In genomic region chr4:94602496-94603030, GRCm38 (mm10) we compare ENCODE assay signal across 8 mouse cellular contexts. TPM values are rescaled to one million over a fixed set of nuclear protein-coding genes. Genes with fewer than 3 reads are reported as not detected.
A peak's percentile ranks its signal among the peaks of the same experiment; 100 is the strongest.
DNase-seq lines count a peak whose midpoint lies in the region; ATAC-seq and TF ChIP-seq lines count a peak whose summit lies in the region.

No protein-coding gene starts in this region.

- peak overlapping the region; percentile 99 for H3K4me3 ChIP-seq in kidney, embryonic 15.5 days (replicated peaks)
- H3K4me3 ChIP-seq in bone marrow macrophage, adult 2 months (ENCODE audit: insufficient read depth, low read length): peak overlapping the region; percentile 87
- peak overlapping the region; percentile 95 for H3K4me3 ChIP-seq in hindbrain, embryonic 10.5 days

- H3K4me1 ChIP-seq in kidney, embryonic 15.5 days: peaks cover 21% of the 10 kb centered on the region
- peaks cover 14% of the 10 kb centered on the region for H3K4me1 ChIP-seq in bone marrow macrophage, adult 2 months (ENCODE audit: control insufficient read depth, insufficient read depth, low read length)
- H3K4me1 ChIP-seq in hindbrain, embryonic 10.5 days (replicated peaks): peaks cover 20% of the 10 kb centered on the region

- H3K36me3 ChIP-seq in kidney, embryonic 15.5 days: no peaks in the 10 kb centered on the region
- peaks cover 2% of the 10 kb centered on the region; the same call in 1 of the 2 replicates for H3K36me3 ChIP-seq in hindbrain, embryonic 10.5 days

- no peak for DNase-seq in kidney, postnatal 14 days
- DNase-seq in hindbrain, embryonic 10.5 days (ENCODE audit: low spot score): no peak
- peak; percentile 46 for DNase-seq in lung, postnatal 10 days
- DNase-seq in retina, postnatal 1 day: no peak
- DNase-seq in gastrocnemius, postnatal 36 days: no peak
- no peak for DNase-seq in right cerebral cortex, postnatal 14 days

- H3K27ac ChIP-seq in kidney, embryonic 15.5 days: peak overlapping the region; percentile 93
- H3K27ac ChIP-seq in bone marrow macrophage, adult 2 months (ENCODE audit: insufficient read depth, low read depth, low read length): peak overlapping the region; percentile 63
- peak overlapping the region; percentile 96 for H3K27ac ChIP-seq in hindbrain, embryonic 10.5 days

- peak; percentile 83 for ATAC-seq in kidney, embryonic 15.5 days (replicated peaks; ENCODE audit: low FRiP score)

- peak overlapping the region; percentile 71 for H3K4me2 ChIP-seq in kidney, embryonic 15.5 days

- H3K9me3 ChIP-seq in kidney, embryonic 15.5 days (replicated peaks): no peaks in the 10 kb centered on the region
- H3K9me3 ChIP-seq in hindbrain, embryonic 10.5 days: no peaks in the 10 kb centered on the region

- intact Hi-C loops in gastrocnemius, postnatal 36 days (cut with DNase I): loop anchor here (5.0 kb wide), 1 partner anchor 45 kb away; the partner anchor contains the start of genes Caap1 and Gm10306

- no peak for TF ChIP-seq CTCF in bone marrow macrophage, adult 2 months (IDR thresholded peaks at IDR 0.05; ENCODE audit: low read depth, low read length)

- no peak for TF ChIP-seq POLR2A in bone marrow macrophage, adult 2 months (IDR thresholded peaks at IDR 0.05; ENCODE audit: borderline replicate concordance, low read depth, low read length)

- under 1% methylated on average over 33 of the region's 33 CpGs for WGBS in kidney, embryonic 15.5 days
- under 1% methylated on average over 33 of the region's 33 CpGs for WGBS in hindbrain, embryonic 10.5 days

- H3K27me3 ChIP-seq in kidney, embryonic 15.5 days: no peaks in the 10 kb centered on the region
- H3K27me3 ChIP-seq in hindbrain, embryonic 10.5 days (ENCODE audit: insufficient read depth, poor library complexity, severe bottlenecking): no peaks in the 10 kb centered on the region

- H3K9ac ChIP-seq in kidney, embryonic 15.5 days: peak overlapping the region; percentile 97

RNA-seq across cellular contexts. Expression of gene Plaa, which starts 0.5 kb away (rescaled TPM):
- polyA plus RNA-seq in kidney, embryonic 15.5 days (2015; fragmentation: Nextera tagmentation; extraction: Ambion mirVana): 70.7 and 75.6 TPM in 2 replicates
- polyA plus RNA-seq in bone marrow macrophage, adult 2 months (2012; ENCODE audit: insufficient read depth, insufficient read length, missing spikeins): 44.9 and 47.6 TPM in 2 replicates
- polyA plus RNA-seq in hindbrain, embryonic 10.5 days (2016; fragmentation: Nextera tagmentation; extraction: Ambion mirVana): 70.1 and 89.9 TPM in 2 replicates
- total RNA-seq in gastrocnemius, postnatal 36 days (2021): 10 to 100 TPM; 31.3 to 32.6 TPM

RNA-seq across cellular contexts. Expression of gene Ift74, which starts 11.7 kb away (rescaled TPM):
- 40.6 and 43.9 TPM in 2 replicates for polyA plus RNA-seq in kidney, embryonic 15.5 days (2015; fragmentation: Nextera tagmentation; extraction: Ambion mirVana)
- polyA plus RNA-seq in bone marrow macrophage, adult 2 months (2012; ENCODE audit: insufficient read depth, insufficient read length, missing spikeins): 10.7 and 11.0 TPM in 2 replicates
- polyA plus RNA-seq in hindbrain, embryonic 10.5 days (2016; fragmentation: Nextera tagmentation; extraction: Ambion mirVana): 36.7 and 53.1 TPM in 2 replicates
- total RNA-seq in gastrocnemius, postnatal 36 days (2021): 1 to 10 TPM; 6.1 TPM

RNA-seq across cellular contexts. Expression of gene Caap1, which starts 46.0 kb away (rescaled TPM):
- polyA plus RNA-seq in kidney, embryonic 15.5 days (2015; fragmentation: Nextera tagmentation; extraction: Ambion mirVana): 23.6 and 23.9 TPM in 2 replicates
- polyA plus RNA-seq in bone marrow macrophage, adult 2 months (2012; ENCODE audit: insufficient read depth, insufficient read length, missing spikeins): 8.9 and 11.9 TPM in 2 replicates
- 25.7 and 26.5 TPM in 2 replicates for polyA plus RNA-seq in hindbrain, embryonic 10.5 days (2016; fragmentation: Nextera tagmentation; extraction: Ambion mirVana)
- total RNA-seq in gastrocnemius, postnatal 36 days (2021): 1 to 10 TPM; 1.9 to 2.4 TPM

RNA-seq across cellular contexts. Expression of gene Gm10306, which starts 46.2 kb away (rescaled TPM):
- polyA plus RNA-seq in kidney, embryonic 15.5 days (2015; fragmentation: Nextera tagmentation; extraction: Ambion mirVana): not detected in 2 replicates
- polyA plus RNA-seq in bone marrow macrophage, adult 2 months (2012; ENCODE audit: insufficient read depth, insufficient read length, missing spikeins): not detected in 2 replicates
- not detected in 2 replicates for polyA plus RNA-seq in hindbrain, embryonic 10.5 days (2016; fragmentation: Nextera tagmentation; extraction: Ambion mirVana)
- total RNA-seq in gastrocnemius, postnatal 36 days (2021): not detected

RNA-seq across cellular contexts. Expression of gene Lrrc19, which starts 47.4 kb away (rescaled TPM):
- 2.3 and 2.4 TPM in 2 replicates for polyA plus RNA-seq in kidney, embryonic 15.5 days (2015; fragmentation: Nextera tagmentation; extraction: Ambion mirVana)
- polyA plus RNA-seq in bone marrow macrophage, adult 2 months (2012; ENCODE audit: insufficient read depth, insufficient read length, missing spikeins): not detected in 2 replicates
- 0.92 and 1.0 TPM in 2 replicates for polyA plus RNA-seq in hindbrain, embryonic 10.5 days (2016; fragmentation: Nextera tagmentation; extraction: Ambion mirVana)
- total RNA-seq in gastrocnemius, postnatal 36 days (2021): not detected
